Mouse (Mus musculus) heart, postnatal 36 days (tissue): ENCODE results near the gene Camkv. TPM values are rescaled to one million over a fixed set of nuclear protein-coding genes. Genes with fewer than 3 reads are reported as not detected.

ENCODE experiments used
- DNase-seq, 2 experiments: peaks; one replicate each; pipeline ENCODE4 v3.0.0; 2021 to 2022
- intact Hi-C: fragments of 180-260 bp; cut with DNase I; formaldehyde crosslinking; loops from one replicate; pipeline ENCODE4 v1.15.1; 2025
- total RNA-seq, 2 experiments: library from RNA; stranded (reverse); gene quantifications; 2 replicates each; pipeline ENCODE4 v1.2.3; 2021

Camkv gene
- total RNA-seq, 2 experiments from 2014 or later = not detected

DNA sequence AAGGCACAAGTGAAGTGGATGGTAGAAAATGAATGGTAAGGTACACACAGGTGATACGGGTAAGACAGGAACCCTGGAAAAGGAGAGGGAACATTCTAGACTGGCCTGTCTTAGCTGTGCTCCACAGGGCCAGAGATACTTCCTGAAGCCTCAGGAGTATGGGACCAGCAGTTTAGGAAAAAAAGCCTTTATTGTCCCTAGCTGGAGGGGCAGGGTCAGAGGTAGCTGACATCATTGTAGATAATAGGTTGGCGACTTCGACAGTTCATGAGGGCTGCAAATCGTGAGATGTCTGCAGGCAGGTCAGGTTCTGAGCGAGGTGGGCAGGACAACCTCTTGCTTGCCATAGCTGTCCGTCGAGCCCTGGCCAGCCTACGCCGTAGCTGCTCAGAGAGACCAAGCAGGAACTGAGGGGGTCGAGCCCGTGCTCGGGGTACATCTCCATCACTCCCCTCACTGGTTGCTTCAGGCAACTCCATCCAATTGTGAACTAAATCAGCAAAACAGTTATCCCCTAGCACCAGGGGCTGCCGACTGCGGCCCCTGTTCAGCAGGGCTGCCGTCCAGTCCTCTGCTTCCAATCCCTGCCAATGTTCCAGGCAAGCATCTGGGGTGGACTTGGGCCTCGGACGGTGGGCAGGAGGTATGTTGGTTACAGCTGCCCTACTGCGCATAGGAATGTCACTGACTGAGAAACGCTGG, 48.7 kb downstream of the Camkv start:
- intact Hi-C loops = loop anchor here (10.0 kb wide), 1 partner anchor 321 kb away; the partner anchor contains the start of genes Rhoa and Tcta
- DNase-seq = peak; percentile 38 to 47

- DNase-seq = peak; percentile 21 to 46
- intact Hi-C loops = loop anchor here (10.0 kb wide), 1 partner anchor 320 kb away; the partner anchor contains the start of genes Rhoa and Tcta
Measured at GRCm38 (mm10) chr9:107984754-107985055, 49.2 kb downstream of the Camkv start.

- intact Hi-C loops = loop anchor here (1.0 to 10.0 kb wide), 3 partner anchors 22 to 319 kb away; partner anchors contain the start of genes Amigo3, Rhoa and Tcta
- peak; percentile 92 to 95 for DNase-seq
Measured at GRCm38 (mm10) chr9:107985131-107986119, 50.0 kb downstream of the Camkv start, which contains the start of gene Inka1. Inka1 (minus strand) TSS chr9:107985879.

DNA sequence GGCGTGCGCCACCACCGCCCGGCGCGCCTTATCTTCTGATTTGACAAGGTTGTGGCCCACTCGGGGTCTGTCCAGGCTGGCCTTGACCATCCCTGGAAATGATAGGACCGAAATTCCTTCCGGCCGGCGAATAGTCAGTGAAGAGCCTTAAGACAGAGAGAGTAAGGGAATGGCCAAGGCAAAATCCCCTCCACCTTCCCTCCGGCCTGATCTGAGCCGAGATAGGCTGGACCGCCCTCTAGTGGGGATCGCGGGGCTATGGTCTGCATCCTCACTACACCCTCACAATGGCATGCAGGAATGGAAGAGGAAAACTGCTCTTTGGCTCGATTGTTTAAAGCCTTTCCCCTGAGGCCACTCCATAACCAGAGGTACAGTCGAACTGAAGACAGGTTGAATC, 50.9 kb downstream of the Camkv start:
- peak; percentile 84 to 86 for DNase-seq

GRCm38 (mm10) chr9:107987950-107988349, 52.5 kb downstream of the Camkv start:
- intact Hi-C loops = loop anchor here (2.0 to 10.0 kb wide), 2 partner anchors 65 to 317 kb away; partner anchors contain the start of genes Amigo3, Rhoa and Tcta
- DNase-seq = no peak

More for the DNA sequence above, 50.9 kb downstream of the Camkv start:
- intact Hi-C loops = loop anchor here (1.0 to 10.0 kb wide), 3 partner anchors 23 to 318 kb away; partner anchors contain the start of genes Amigo3, Rhoa and Tcta

DNA sequence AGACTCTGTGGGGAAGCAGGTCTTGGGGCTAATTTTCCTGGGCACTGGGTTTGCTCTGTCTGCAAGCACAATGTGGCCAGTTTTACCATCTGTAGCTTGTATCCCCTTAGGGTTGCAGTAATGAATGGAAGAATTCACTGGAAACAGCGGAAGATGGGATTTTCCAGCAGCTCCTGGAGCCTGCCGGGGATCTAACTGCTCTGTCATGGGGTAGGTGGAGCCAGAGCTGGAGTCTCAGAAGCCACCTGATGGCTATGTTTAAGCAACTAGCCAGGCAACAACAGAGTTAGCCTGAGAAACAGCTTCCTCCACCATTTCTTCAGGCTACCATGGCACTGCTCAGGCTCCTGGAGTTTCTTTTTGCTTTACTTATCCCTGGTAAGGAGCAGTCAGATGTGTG, 56.7 kb downstream of the Camkv start, which contains the start of gene Cdhr4:
Gene Cdhr4 (plus strand): TSS at position 301 of the 400 bp plus-strand sequence.
- DNase-seq = no peak
- intact Hi-C loops = no loop called here

- no peak for DNase-seq
- intact Hi-C loops = no loop called here
Measured at GRCm38 (mm10) chr9:107993013-107993412, 57.5 kb downstream of the Camkv start.

DNA sequence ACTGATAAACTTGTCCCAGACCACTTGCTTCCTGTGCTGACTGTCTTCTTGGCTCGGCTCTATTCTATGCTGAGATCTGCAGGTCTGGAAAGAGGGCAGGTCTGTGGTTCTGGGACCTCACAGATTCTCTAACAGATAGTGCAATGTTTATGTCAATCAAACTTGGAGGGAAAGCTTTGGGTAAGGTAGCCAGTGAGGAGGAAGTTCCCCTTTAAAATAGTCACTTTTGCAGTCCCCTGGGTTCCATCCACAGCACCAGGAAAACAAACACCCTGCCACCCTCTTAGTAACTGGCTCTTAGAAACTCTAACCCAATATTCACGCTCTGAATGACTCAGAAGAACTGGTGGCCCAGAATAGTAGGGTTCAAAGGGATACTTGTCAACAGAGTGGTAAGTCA, 59.0 kb downstream of the Camkv start:
- intact Hi-C loops = no loop called here
- DNase-seq = no peak

DNA sequence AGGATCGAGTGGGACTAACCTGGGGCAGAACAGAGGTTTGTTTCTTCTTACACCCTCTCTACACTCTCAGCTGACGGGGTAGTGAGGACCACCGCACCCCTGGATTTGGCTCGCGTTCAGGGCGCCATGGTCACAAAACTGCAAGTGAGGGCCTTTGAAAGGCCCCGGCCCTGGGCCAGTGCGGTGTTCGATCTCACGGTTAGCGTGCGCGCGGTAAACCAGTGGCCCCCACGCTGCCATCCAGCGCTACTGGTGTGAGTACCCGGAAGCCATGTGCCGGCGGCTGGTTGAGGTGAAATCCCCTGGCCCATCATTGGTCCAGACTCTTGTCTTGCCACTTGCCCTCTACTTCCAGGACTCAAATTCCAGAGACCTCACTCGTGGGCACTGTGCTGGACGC, 60.0 kb downstream of the Camkv start:
- DNase-seq = no peak
- intact Hi-C loops = no loop called here

DNA sequence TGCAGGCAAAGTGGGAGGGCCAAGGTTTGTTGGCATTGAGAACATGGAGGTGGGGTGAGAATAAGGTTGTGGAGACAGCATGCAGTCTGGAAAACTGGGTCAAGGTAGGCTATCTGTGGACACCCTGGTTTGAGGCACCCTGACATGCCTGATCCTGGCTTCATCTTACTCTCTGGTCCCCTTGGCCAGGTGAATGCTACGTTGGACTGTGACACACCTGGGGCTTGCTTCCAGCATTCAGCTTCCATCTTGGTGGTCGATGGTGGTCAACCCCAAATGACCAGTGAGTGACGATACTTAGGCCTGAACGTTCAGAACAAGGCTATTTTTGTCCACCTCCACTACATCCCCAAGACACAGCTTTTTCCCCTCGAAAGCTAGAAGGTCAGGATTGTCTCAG, 60.6 kb downstream of the Camkv start, which contains the start of gene Gm20662:
Gene Gm20662 (plus strand): TSS at position 301 of the 400 bp plus-strand sequence.
- intact Hi-C loops = no loop called here
- no peak for DNase-seq

Other genes with a start within 250 kb of the Camkv start
- 10 to 100 TPM; 16.0 to 16.9 TPM for gene Sema3f, start 225.2 kb upstream of the Camkv start, total RNA-seq
- 10 to 100 TPM; 47.2 to 52.6 TPM for gene Rbm5, start 164.7 kb upstream of the Camkv start, total RNA-seq
- 10 to 100 TPM; 29.0 to 30.7 TPM for gene Rbm6, start 62.4 kb upstream of the Camkv start, total RNA-seq
- 10 to 100 TPM; 11.9 to 12.2 TPM for gene Mon1a, start 47.5 kb upstream of the Camkv start, total RNA-seq
- gene Mst1r, start 28.8 kb upstream of the Camkv start, total RNA-seq = 1 to 10 TPM; 1.8 to 2.2 TPM
- not detected for gene Actl11, start 7.2 kb upstream of the Camkv start, total RNA-seq
- 1 to 10 TPM; 1.0 to 1.3 TPM for gene Traip, start 14.5 kb downstream of the Camkv start, total RNA-seq
- 10 to 100 TPM; 11.6 to 20.2 TPM for gene Uba7, start 39.8 kb downstream of the Camkv start, total RNA-seq
- gene Gm20661, start 47.4 kb downstream of the Camkv start, total RNA-seq = under 1 TPM; 0.25 to 0.30 TPM
- 10 to 100 TPM; 10.3 to 11.8 TPM for gene Inka1, start 50.2 kb downstream of the Camkv start, total RNA-seq
- gene Cdhr4, start 56.8 kb downstream of the Camkv start, total RNA-seq = 1 to 10 TPM in 1 of 2 experiments, under 1 TPM in 1; 0.14 to 1.0 TPM
- gene Gm20662, start 60.7 kb downstream of the Camkv start, total RNA-seq = 1 to 10 TPM; 1.4 to 1.5 TPM
- 10 to 100 TPM; 45.2 to 48.0 TPM for gene Ip6k1, start 66.8 kb downstream of the Camkv start, total RNA-seq
- gene Gmppb, start 113.6 kb downstream of the Camkv start, total RNA-seq = 10 to 100 TPM in 1 of 2 experiments, 1 to 10 TPM in 1; 8.4 to 10.4 TPM
- gene Amigo3, start 117.5 kb downstream of the Camkv start, total RNA-seq = 1 to 10 TPM; 1.1 to 1.4 TPM
- gene Mst1, start 144.8 kb downstream of the Camkv start, total RNA-seq = not detected
- 10 to 100 TPM; 94.2 to 97.4 TPM for gene Rnf123, start 147.7 kb downstream of the Camkv start, total RNA-seq
- 10 to 100 TPM; 38.6 to 50.2 TPM for gene Apeh, start 158.9 kb downstream of the Camkv start, total RNA-seq